Mouse (Mus musculus) frontal cortex, postnatal 36 days (tissue): ENCODE data around the gene Vwa1.

ENCODE experiments used
- DNase-seq, 2 experiments: peaks; one replicate each; pipeline ENCODE4 v3.0.0; 2022; ENCODE audit warnings: low spot score in 2 of 2

Vwa1 gene

GRCm38 (mm10) chr4:155780895-155781294 is 6.4 kb upstream of the Vwa1 start:
- DNase-seq, result peak in 1 of 2 experiments; percentile 23

- DNase-seq, result no peak
Observed at GRCm38 (mm10) chr4:155779498-155779897, 5.0 kb upstream of the Vwa1 start.

- no peak for DNase-seq
Observed at GRCm38 (mm10) chr4:155777816-155778215, 3.3 kb upstream of the Vwa1 start.

DNA sequence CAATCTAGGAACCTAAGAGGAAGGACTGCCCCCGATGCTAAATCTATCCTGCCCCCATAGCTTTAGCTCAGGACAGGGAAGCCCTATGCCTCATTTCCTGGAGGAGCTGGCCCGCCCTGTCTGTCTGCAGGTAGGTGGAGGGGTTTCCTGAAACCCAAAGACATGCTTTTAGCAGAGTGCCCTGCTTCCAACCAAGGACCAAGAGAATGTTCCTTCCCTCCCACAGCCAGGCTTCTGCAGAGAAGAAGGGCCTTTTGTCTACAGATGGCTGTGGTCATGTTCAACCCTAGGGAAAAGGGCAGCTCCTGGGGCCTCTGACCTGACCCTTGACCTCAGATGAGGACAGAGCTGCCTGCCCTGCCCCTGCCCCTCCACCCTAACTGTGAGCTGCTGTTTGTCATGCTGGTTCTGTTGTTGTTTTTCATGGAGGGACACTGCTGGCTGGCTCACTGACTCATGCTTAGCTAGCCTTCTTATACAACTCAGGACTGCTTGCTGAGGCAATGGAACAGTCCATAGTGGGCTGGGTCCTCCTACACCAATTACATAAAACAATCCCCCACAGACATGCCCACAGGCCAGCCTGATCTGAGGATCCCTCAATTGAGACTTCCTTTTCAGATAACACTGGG is 2.3 kb upstream of the Vwa1 start:
- peak; percentile 46 to 54 for DNase-seq

DNA sequence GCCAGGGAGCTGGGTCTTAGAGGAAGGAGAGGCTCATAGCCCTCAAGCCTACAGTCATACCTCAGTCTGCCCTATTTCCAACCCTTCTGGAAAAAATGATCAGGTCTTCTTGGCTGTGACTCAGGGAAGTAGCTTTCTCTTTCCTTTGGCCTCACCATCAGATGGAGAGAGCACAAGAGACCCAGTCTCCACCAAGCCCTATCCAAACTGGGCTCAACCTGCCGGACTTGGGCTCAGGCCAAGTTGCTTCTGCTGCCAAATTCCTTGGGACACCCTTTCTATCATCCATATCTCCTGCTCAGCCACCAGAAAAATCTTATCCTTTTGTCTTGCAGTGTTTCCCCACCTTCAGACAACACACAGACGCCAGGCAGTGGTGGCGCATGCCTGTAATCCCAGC is 1.4 kb upstream of the Vwa1 start:
- DNase-seq, result no peak

- peak; percentile 43 to 55 for DNase-seq
Observed at GRCm38 (mm10) chr4:155774971-155775740, 658 bp upstream of the Vwa1 start.

DNA sequence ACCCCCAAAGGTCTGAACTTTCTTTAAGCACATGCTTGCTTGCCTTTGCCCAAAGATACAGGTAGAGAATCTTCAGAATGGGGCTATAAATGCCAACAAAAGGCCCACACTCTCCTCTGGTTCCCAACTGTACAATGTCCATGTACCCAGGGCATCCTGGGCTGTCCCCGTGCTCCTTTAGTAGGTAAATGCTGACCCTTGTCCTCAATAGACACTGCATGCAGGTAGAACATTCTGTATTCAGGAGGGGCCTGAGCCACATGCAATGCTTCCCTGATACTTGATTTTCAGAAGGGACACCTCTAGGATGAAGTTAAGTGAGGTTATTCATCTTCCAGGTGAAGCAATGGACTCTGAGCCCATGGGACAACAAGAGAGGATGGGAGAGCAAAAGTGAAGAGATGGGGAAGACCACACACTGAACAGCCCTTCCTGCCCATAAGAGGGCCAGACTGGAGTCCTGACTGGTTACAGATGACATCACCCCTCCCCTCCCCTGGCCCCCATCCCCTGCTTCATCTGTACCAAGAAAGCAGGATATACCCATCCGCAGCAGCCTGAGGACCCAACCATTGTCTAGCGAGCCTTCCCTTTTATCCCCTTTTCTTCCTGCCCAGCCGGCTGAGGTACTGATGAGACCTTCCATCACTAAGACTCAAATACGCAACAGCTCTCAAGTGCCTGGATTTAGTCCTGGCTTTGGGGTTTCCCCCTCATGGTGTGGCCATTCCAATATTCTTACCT is 991 bp downstream of the Vwa1 start:
- DNase-seq, result no peak

DNA sequence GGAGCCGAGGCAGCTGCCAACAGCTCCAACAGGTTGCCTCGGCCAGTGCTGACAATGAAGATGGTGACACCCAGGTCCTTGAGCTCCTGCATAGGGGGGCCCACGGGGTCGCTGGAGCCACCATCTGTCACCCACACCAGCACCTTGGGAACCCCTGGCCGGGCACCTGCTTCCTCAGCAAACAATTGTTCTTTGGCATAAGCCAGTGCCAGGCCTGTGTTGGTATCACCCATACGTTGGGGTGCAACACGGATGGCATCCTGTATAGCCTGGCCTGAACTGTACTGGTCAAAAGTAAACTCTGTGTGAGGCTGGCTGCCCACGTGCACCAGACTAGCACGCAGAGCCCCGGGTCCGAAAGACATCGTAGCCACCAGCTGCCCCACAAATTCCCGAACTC is 1.7 kb downstream of the Vwa1 start:
- DNase-seq, result no peak

DNA sequence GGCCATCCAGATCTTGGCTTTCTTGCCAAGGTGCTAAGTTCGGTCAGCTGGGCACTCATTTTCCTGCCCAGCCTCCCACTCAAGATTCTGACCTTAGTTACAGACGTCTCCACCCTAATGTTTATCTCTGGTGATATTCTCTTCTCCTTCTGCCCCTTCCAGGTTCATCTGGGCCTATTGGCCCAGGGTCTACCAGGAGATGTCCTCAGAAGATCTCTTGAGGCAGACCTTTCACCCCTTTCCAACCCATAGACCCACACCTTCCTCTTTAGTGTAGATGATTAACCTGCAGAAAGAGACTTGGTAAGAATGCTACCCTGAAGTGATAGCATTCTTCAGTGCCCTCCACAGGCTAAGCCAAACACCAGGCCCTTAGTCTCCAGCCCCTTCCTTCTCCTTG is 2.8 kb downstream of the Vwa1 start:
- no peak for DNase-seq

DNA sequence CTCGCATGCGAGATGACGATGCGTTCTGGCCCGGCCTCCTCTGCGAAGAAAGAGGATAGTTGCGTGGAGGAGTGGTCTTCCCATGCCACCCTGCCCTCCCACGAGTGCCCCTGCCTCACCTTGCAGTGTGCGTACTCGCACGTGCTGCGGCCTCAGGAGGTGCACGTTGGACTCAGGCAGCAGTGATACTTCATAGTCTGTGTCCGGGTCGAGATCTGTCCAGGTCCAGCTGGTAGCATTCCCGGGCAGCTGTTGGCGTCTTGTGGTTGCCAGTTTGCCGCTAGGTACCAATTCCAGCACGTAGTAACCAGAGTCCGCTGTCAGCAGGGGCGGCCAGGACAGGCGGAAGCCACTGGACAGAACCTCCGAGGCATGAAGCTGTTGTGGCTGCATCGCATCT is 3.9 kb downstream of the Vwa1 start:
- DNase-seq, result no peak

DNA sequence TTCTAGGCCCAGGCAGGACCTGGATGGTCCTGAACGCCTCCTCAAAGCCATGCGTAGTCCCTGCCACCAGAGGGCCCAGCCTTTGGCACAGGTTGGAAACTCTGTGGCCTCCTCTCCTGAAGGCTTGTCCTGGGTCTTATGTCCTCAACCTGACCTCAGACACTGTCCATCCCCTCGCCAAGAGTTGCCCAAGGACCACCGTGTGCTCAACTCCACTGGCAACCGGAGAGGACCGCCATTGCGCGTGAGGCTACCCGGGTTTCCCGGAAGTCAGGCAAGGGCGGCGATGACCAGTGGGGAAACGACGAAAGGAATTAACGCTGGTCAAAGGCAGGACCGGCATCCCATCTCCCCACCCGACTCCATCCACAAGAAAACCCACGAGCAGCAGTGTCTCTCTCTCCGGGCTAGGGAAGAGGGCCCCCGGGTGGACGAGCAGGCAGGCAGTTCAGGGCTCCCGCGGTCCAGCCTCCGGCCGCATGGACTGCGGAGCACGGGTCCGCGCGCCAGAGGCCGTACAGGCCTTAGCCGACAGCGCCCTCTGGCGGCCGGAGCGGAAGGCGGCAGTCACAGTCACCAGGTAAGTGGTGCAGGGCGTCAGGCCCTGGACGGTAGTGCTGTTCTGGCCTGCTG is 4.5 kb downstream of the Vwa1 start:
- DNase-seq, result peak; percentile 88 to 92

- DNase-seq, result no peak
Observed at GRCm38 (mm10) chr4:155769496-155769879, 5.0 kb downstream of the Vwa1 start.

GRCm38 (mm10) chr4:155762357-155762756 is 12.1 kb downstream of the Vwa1 start:
- no peak for DNase-seq

GRCm38 (mm10) chr4:155761356-155762099 is 13.0 kb downstream of the Vwa1 start:
- no peak for DNase-seq

DNA sequence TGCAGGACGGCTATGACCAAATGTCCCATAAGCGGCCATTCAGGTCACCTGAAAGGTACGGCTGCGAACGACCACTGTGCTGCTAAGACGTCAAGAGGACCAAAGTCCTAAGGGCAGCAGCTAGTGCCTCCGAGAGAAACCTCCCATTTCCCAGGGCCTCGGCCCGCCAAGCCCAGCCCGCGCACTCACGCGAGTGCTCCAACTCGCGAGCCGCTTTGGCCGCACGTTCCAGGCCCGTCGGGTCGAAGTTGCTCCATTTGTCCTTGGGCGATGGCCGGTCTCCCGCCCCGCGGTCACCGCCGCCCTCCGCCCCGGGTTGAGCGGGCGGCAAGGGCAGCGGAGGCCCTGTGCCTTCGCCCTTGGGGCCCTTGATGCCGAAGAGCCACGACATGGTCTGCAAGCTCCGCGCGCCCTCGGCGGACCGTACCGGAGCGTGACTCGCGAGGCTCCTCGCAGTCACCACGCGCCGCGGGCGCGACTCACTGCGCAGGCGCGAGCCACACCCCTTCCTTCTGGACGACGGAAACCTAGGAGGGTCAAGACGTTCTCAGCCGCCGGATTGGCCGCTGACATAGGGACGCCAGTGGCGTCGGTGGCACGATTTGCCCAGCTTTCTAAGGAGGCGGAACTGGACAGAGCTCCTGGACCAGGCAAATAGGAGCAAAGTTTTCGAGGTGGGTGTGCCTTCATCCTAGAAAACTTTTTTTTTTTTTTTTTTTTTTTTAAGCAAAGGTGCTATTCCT is 13.7 kb downstream of the Vwa1 start, which contains the start of gene Atad3a:
TSS of gene Atad3a (minus strand) at position 481 of the 743 bp plus-strand sequence.
- DNase-seq, result peak; percentile 98

DNA sequence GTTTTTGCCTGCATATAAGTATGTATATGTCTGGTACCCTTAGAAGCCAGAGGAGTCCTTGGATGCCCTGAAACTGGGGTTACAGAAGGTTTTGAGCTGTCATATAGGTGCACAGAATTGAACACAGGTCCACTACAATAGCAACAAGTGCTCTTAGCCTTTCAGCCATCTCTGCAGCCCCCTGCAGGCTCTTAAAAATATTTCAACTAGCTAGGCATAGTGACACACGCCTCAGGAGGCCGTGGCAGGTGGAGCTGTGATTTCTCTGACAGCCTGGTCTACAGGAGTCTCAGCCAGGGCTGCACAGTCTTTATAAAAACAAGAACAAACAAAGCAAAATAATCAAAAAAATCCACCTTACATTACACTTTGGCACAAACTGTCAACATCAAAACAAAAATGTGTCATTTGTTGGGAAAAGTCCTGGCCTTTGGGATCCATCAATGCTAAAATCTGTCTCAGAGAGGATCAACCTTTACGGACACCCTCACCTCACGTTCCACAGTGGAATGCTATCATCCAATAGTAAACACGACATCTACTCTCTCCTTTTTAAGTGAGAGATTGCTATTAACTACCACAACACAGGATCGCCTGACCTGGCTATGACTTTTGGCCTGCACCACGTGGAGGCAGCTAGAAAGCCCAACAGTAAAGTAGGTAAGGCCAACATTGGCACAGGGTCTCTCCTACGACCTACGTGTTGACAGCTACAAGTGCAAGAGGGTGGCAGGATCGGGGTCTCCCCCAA is 14.5 kb downstream of the Vwa1 start:
- DNase-seq, result no peak

DNA sequence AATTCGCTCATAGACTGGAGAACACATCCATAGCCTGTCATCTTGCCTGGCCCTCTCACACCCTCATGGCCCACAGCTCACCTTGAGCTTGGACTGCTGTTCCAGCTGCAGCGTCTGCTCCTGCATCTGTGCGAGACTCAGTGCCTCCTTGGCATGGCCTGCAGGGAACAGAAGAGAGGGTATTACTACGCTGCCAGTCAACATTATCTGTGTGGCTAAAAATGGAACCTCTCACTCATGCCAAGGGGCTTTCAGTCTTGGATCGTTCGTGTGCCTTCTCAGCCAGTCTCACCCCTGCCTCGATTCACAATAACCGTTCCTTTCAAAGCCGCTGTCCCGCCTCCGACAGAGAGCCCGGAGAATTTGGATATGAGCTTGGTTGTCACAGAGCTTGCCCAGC is 17.5 kb downstream of the Vwa1 start:
- no peak for DNase-seq

- no peak for DNase-seq
Observed at GRCm38 (mm10) chr4:155746575-155747490, 27.7 kb downstream of the Vwa1 start.

DNA sequence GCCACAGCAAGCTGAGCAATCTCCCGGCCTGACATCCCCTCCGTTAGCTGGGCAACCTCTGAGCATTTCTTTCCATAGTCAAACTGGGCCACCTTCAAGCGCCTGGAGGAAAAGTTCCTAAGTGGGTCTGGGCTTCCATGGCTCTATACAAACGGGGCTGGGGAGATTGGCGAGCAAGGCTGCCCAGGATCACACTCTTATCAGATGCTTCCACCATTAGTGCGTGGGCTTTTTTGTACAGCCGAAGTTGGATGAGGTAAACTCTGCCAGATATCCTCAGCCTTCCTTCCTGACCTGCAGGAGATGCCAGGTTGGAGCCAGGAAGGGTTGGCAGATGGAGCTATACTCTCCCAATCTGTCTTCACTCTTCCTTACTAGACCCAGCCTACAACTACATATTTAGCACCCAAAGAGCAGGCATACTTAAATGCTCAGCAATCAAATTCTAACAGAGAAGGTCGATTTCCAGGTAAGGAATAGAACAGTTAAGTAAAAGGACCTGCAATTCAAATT is 28.4 kb downstream of the Vwa1 start:
- DNase-seq, result no peak
